Mouse (Mus musculus): ENCODE data around the gene Dmrtc1a. TPM values are rescaled to one million over a fixed set of nuclear protein-coding genes. Genes with fewer than 3 reads are reported as not detected.

Gene Dmrtc1a
- not detected in 2 replicates for polyA plus RNA-seq (2012; ENCODE audit: low replicate concordance)

GRCm38 (mm10) chrX:102908587-102908986 lies at the start of gene Dmrtc1a, which contains the start of gene 1700011M02Rik:
Gene Dmrtc1a (minus strand): TSS chrX:102908687.
Gene 1700011M02Rik (plus strand): TSS chrX:102908905.

GRCm38 (mm10) chrX:102928072-102928471 lies 19.6 kb upstream of the Dmrtc1a start, which contains the start of gene 1700018G05Rik:
Gene 1700018G05Rik (plus strand): TSS chrX:102928372.

GRCm38 (mm10) chrX:102867871-102868270 lies 40.6 kb downstream of the Dmrtc1a start, which contains the start of gene 1700031F05Rik:
Gene 1700031F05Rik (minus strand): TSS chrX:102867971.

GRCm38 (mm10) chrX:102854516-102854915 lies 54.0 kb downstream of the Dmrtc1a start, which contains the start of gene Dmrtc1c2:
Gene Dmrtc1c2 (minus strand): TSS chrX:102854616.

Other genes starting within 250 kb of the Dmrtc1a start
- not detected in 2 replicates for gene Gm3880, start 221.7 kb downstream of the Dmrtc1a start, polyA plus RNA-seq (2012; ENCODE audit: low replicate concordance)
- not detected in 2 replicates for gene Gm9112, start 201.1 kb downstream of the Dmrtc1a start, polyA plus RNA-seq (2012; ENCODE audit: low replicate concordance)
- gene Dmrtc1b, start 200.8 kb downstream of the Dmrtc1a start, polyA plus RNA-seq (2012; ENCODE audit: low replicate concordance): not detected in 2 replicates
- gene Dmrtc1c1, start 105.7 kb downstream of the Dmrtc1a start, polyA plus RNA-seq (2012; ENCODE audit: low replicate concordance): not detected in 2 replicates
- gene Dmrtc1c2, start 54.1 kb downstream of the Dmrtc1a start, polyA plus RNA-seq (2012; ENCODE audit: low replicate concordance): not detected in 2 replicates
- gene 1700031F05Rik, start 40.7 kb downstream of the Dmrtc1a start, polyA plus RNA-seq (2012; ENCODE audit: low replicate concordance): not detected in 2 replicates
- not detected in 2 replicates for gene 1700011M02Rik, start 218 bp upstream of the Dmrtc1a start, polyA plus RNA-seq (2012; ENCODE audit: low replicate concordance)
- not detected in 2 replicates for gene 1700018G05Rik, start 19.7 kb upstream of the Dmrtc1a start, polyA plus RNA-seq (2012; ENCODE audit: low replicate concordance)